Mouse (Mus musculus) heart, adult 2 months (tissue): ENCODE data around the gene Mef2c.

ENCODE experiments used
- EP300 ChIP-seq: fragments of 200-500 bp; IDR thresholded peaks from 2 replicates; pipeline ENCODE4 v1.6.1; 2011; ENCODE audit warnings: low read depth, low read length, control low read depth; ENCODE audit not compliant: insufficient read depth
- POLR2A ChIP-seq: fragments of 200-500 bp; IDR thresholded peaks from 2 replicates; pipeline ENCODE4 v1.6.1; 2011; ENCODE audit warnings: mild to moderate bottlenecking, low read depth, low read length, control low read depth; ENCODE audit not compliant: insufficient read depth

GRCm38 (mm10) chr13:83499526-83499925, 4.3 kb upstream of the Mef2c start:
- TF ChIP-seq POLR2A (no peak), EP300 (no peak)
